Mouse (Mus musculus): ENCODE measurements around the gene Gm10912. TPM values are rescaled to one million over a fixed set of nuclear protein-coding genes. Genes with fewer than 3 reads are reported as not detected.
"Not testable (repeated sequence)": the region's sequence is repeated elsewhere in the genome, so short reads cannot be mapped to it uniquely, and the experiment has no call there.

Gene Gm10912
- polyA plus RNA-seq, 1 experiment from 2014 or later = not detected

- Histone ChIP-seq H3K36me3 (no peaks in the 10 kb centered on the region), H3K4me3 (no peak overlapping the region), H3K9me3 (no peaks in the 10 kb centered on the region), H3K27ac (no peak overlapping the region), H3K9ac (no peak overlapping the region), H3K4me1 (no peaks in the 10 kb centered on the region), H3K4me2 (replicated peaks) (no peak overlapping the region), H3K27me3 (replicated peaks) (no peaks in the 10 kb centered on the region)
- 91% methylated on average over 6 of the region's 6 CpGs for WGBS
- no peak for ATAC-seq (ENCODE audit: low FRiP score, low read depth)
Measured at GRCm38 (mm10) chr2:104104800-104105199, 39.2 kb downstream of the Gm10912 start.

GRCm38 (mm10) chr2:104109021-104109420 lies 43.4 kb downstream of the Gm10912 start:
- H3K4me3 ChIP-seq; H3K27me3 ChIP-seq (replicated peaks); H3K4me2 ChIP-seq (replicated peaks); H3K9ac ChIP-seq; H3K9me3 ChIP-seq; H3K4me1 ChIP-seq; H3K36me3 ChIP-seq; ATAC-seq (ENCODE audit: low FRiP score, low read depth); H3K27ac ChIP-seq: not testable (repeated sequence)
- WGBS = 94% methylated on average over 2 of the region's 2 CpGs

- no peaks in the 10 kb centered on the region for H3K27me3 ChIP-seq (replicated peaks)
- WGBS = 81% methylated on average over 2 of the region's 2 CpGs
- H3K4me1 ChIP-seq = no peaks in the 10 kb centered on the region
- ATAC-seq (ENCODE audit: low FRiP score, low read depth) = no peak
- no peak overlapping the region for H3K4me3 ChIP-seq
- H3K9ac ChIP-seq = no peak overlapping the region
- no peak overlapping the region for H3K4me2 ChIP-seq (replicated peaks)
- H3K9me3 ChIP-seq = no peaks in the 10 kb centered on the region
- H3K27ac ChIP-seq = no peak overlapping the region
- no peaks in the 10 kb centered on the region for H3K36me3 ChIP-seq
Measured at GRCm38 (mm10) chr2:104109528-104109927, 43.9 kb downstream of the Gm10912 start.

GRCm38 (mm10) chr2:104110031-104110430 lies 44.4 kb downstream of the Gm10912 start:
- Histone ChIP-seq H3K4me1 (no peaks in the 10 kb centered on the region), H3K4me3 (no peak overlapping the region), H3K27me3 (replicated peaks) (no peaks in the 10 kb centered on the region), H3K9me3 (no peaks in the 10 kb centered on the region), H3K4me2 (replicated peaks) (no peak overlapping the region), H3K27ac (no peak overlapping the region), H3K36me3 (no peaks in the 10 kb centered on the region), H3K9ac (no peak overlapping the region)
- WGBS = 90% methylated on average over 4 of the region's 4 CpGs
- no peak for ATAC-seq (ENCODE audit: low FRiP score, low read depth)

GRCm38 (mm10) chr2:104111170-104111797 lies 45.7 kb downstream of the Gm10912 start:
- not testable (repeated sequence) for ATAC-seq (ENCODE audit: low FRiP score, low read depth); H3K4me3 ChIP-seq; H3K27ac ChIP-seq; H3K4me1 ChIP-seq; H3K9ac ChIP-seq; H3K4me2 ChIP-seq (replicated peaks); H3K9me3 ChIP-seq; H3K27me3 ChIP-seq (replicated peaks); H3K36me3 ChIP-seq
- no CpG with 5 or more reads among the region's 1 CpGs for WGBS

- not testable (repeated sequence) for H3K9me3 ChIP-seq; H3K27ac ChIP-seq; H3K4me3 ChIP-seq; H3K9ac ChIP-seq; H3K4me2 ChIP-seq (replicated peaks); ATAC-seq (ENCODE audit: low FRiP score, low read depth); H3K36me3 ChIP-seq; H3K4me1 ChIP-seq; H3K27me3 ChIP-seq (replicated peaks)
Measured at GRCm38 (mm10) chr2:104113563-104113962, 47.9 kb downstream of the Gm10912 start.

GRCm38 (mm10) chr2:104114898-104115297 lies 49.3 kb downstream of the Gm10912 start:
- H3K9ac ChIP-seq = no peak overlapping the region
- H3K27me3 ChIP-seq (replicated peaks) = no peaks in the 10 kb centered on the region
- H3K9me3 ChIP-seq = no peaks in the 10 kb centered on the region
- H3K36me3 ChIP-seq = no peaks in the 10 kb centered on the region
- no peak for ATAC-seq (ENCODE audit: low FRiP score, low read depth)
- WGBS = 87% methylated on average over 3 of the region's 3 CpGs
- H3K4me3 ChIP-seq = no peak overlapping the region
- peaks cover 8% of the 10 kb centered on the region for H3K4me1 ChIP-seq
- no peak overlapping the region for H3K27ac ChIP-seq
- no peak overlapping the region for H3K4me2 ChIP-seq (replicated peaks)

Other genes starting within 250 kb of the Gm10912 start
- gene Lmo2, start 107.8 kb upstream of the Gm10912 start, polyA plus RNA-seq (2016; fragmentation: Nextera tagmentation; extraction: Ambion mirVana) = 44.2 and 46.3 TPM in 2 replicates
- gene Fbxo3, start 38.1 kb upstream of the Gm10912 start, polyA plus RNA-seq (2016; fragmentation: Nextera tagmentation; extraction: Ambion mirVana) = 53.7 and 57.6 TPM in 2 replicates
- 2.2 and 2.7 TPM in 2 replicates for gene 4931422A03Rik, start 37.5 kb upstream of the Gm10912 start, polyA plus RNA-seq (2016; fragmentation: Nextera tagmentation; extraction: Ambion mirVana)
- not detected in 2 replicates for gene Gm10799, start 2.7 kb downstream of the Gm10912 start, polyA plus RNA-seq (2016; fragmentation: Nextera tagmentation; extraction: Ambion mirVana)
- 2.6 TPM in 2 replicates for gene Cd59b, start 4.0 kb downstream of the Gm10912 start, polyA plus RNA-seq (2016; fragmentation: Nextera tagmentation; extraction: Ambion mirVana)
- gene Cd59a, start 30.0 kb downstream of the Gm10912 start, polyA plus RNA-seq (2016; fragmentation: Nextera tagmentation; extraction: Ambion mirVana) = 22.0 and 22.4 TPM in 2 replicates
- gene A930018P22Rik, start 56.9 kb downstream of the Gm10912 start, polyA plus RNA-seq (2016; fragmentation: Nextera tagmentation; extraction: Ambion mirVana) = 0.24 and 0.26 TPM in 2 replicates